Comparison of ENCODE assay signal across 9 mouse cellular contexts in genomic region chr3:75910257-75910656, GRCm38 (mm10). TPM values are rescaled to one million over a fixed set of nuclear protein-coding genes. Genes with fewer than 3 reads are reported as not detected.
DNase-seq lines count a peak whose midpoint lies in the region; ATAC-seq and TF ChIP-seq lines count a peak whose summit lies in the region.
"Had no signal": no experiment of that assay in that cellular context is flagged by ENCODE, and none has a peak within 500 bp of the region (broad histone marks: within the 10 kb centered on the region; RNA-seq: fewer than 3 reads in every experiment).

No protein-coding gene starts in this region.

- H3K4me1 ChIP-seq in embryonic facial prominence, embryonic 11.5 days (ENCODE audit: control insufficient read depth, insufficient read depth, low read length) = no peaks in the 10 kb centered on the region
- H3K4me1 ChIP-seq in embryonic facial prominence, embryonic 10.5 days = peaks cover 4% of the 10 kb centered on the region; the same call in 1 of the 2 replicates
- no peaks in the 10 kb centered on the region for H3K4me1 ChIP-seq in forebrain, postnatal 0 days (ENCODE audit: insufficient read depth)
- H3K4me1 ChIP-seq in midbrain, embryonic 13.5 days (replicated peaks) = peaks cover 15% of the 10 kb centered on the region

- H3K27me3 ChIP-seq in embryonic facial prominence, embryonic 11.5 days (ENCODE audit: control insufficient read depth, insufficient read depth, low read length) = no peaks in the 10 kb centered on the region
- no peaks in the 10 kb centered on the region for H3K27me3 ChIP-seq in embryonic facial prominence, embryonic 10.5 days (replicated peaks; ENCODE audit: low read depth, poor library complexity, severe bottlenecking)
- no peaks in the 10 kb centered on the region for H3K27me3 ChIP-seq in forebrain, postnatal 0 days (ENCODE audit: insufficient read depth, low read length)
- no peaks in the 10 kb centered on the region for H3K27me3 ChIP-seq in midbrain, embryonic 13.5 days
- H3K27me3 ChIP-seq: megakaryocyte, embryonic 14.5 days had no signal

- H3K9me3 ChIP-seq in embryonic facial prominence, embryonic 11.5 days (replicated peaks; ENCODE audit: control insufficient read depth, low read length) = no peaks in the 10 kb centered on the region
- H3K9me3 ChIP-seq in embryonic facial prominence, embryonic 10.5 days = no peaks in the 10 kb centered on the region
- no peaks in the 10 kb centered on the region for H3K9me3 ChIP-seq in forebrain, postnatal 0 days (ENCODE audit: low read length)
- H3K9me3 ChIP-seq in midbrain, embryonic 13.5 days = no peaks in the 10 kb centered on the region
- H3K9me3 ChIP-seq: megakaryocyte, embryonic 14.5 days had no signal

- no peak for TF ChIP-seq POLR2A in brain, embryonic 14.5 days (IDR thresholded peaks at IDR 0.05; ENCODE audit: borderline replicate concordance, extremely low read depth, insufficient read depth, insufficient read length, poor library complexity, severe bottlenecking)

- no peak for ATAC-seq in embryonic facial prominence, embryonic 11.5 days (replicated peaks; ENCODE audit: insufficient number of reproducible peaks, low FRiP score, low TSS enrichment, low read depth)
- peak; percentile 90 for ATAC-seq in forebrain, postnatal 0 days
- peak; percentile 79 for ATAC-seq in midbrain, embryonic 13.5 days

- TF ChIP-seq CTCF in brain, embryonic 14.5 days (IDR thresholded peaks at IDR 0.05; ENCODE audit: borderline replicate concordance, extremely low read depth, insufficient read depth, insufficient read length) = peak; percentile 57; the same call in 1 of the 2 replicates
- peak; percentile 85 for TF ChIP-seq CTCF in forebrain, postnatal 0 days (IDR thresholded peaks at IDR 0.05; ENCODE audit: low read depth)

- no peak overlapping the region for H3K9ac ChIP-seq in embryonic facial prominence, embryonic 11.5 days (replicated peaks; ENCODE audit: low read length)
- no peak overlapping the region for H3K9ac ChIP-seq in forebrain, postnatal 0 days
- H3K9ac ChIP-seq in midbrain, embryonic 13.5 days (replicated peaks) = no peak overlapping the region

- no peak overlapping the region for H3K4me3 ChIP-seq in embryonic facial prominence, embryonic 11.5 days (ENCODE audit: low read depth, low read length)
- no peak overlapping the region for H3K4me3 ChIP-seq in embryonic facial prominence, embryonic 10.5 days
- no peak overlapping the region for H3K4me3 ChIP-seq in forebrain, postnatal 0 days (ENCODE audit: low read depth, low read length)
- no peak overlapping the region for H3K4me3 ChIP-seq in midbrain, embryonic 13.5 days (replicated peaks)
- H3K4me3 ChIP-seq: megakaryocyte, embryonic 14.5 days had no signal

- DNase-seq in embryonic facial prominence, embryonic 11.5 days (ENCODE audit: low spot score) = peak; percentile 76
- DNase-seq in embryonic facial prominence, embryonic 10.5 days (ENCODE audit: low spot score) = no peak
- DNase-seq in 416B (ENCODE audit: low read depth) = peak; percentile 86
- DNase-seq in brain, embryonic 14.5 days (ENCODE audit: low read depth) = peak; percentile 91
- DNase-seq in forebrain, postnatal 0 days = peak; percentile 73
- peak; percentile 9 to 13 for DNase-seq in layer of hippocampus, adult 8-10 months (ENCODE audit: low spot score in 2 of 2)
- no peak for DNase-seq in ovary, postnatal 10 days (ENCODE audit: low spot score)

- H3K36me3 ChIP-seq in embryonic facial prominence, embryonic 11.5 days (replicated peaks; ENCODE audit: control insufficient read depth, insufficient read depth, low read depth, low read length) = no peaks in the 10 kb centered on the region
- H3K36me3 ChIP-seq in embryonic facial prominence, embryonic 10.5 days (replicated peaks) = peaks cover 18% of the 10 kb centered on the region
- no peaks in the 10 kb centered on the region for H3K36me3 ChIP-seq in forebrain, postnatal 0 days (ENCODE audit: insufficient read depth)
- peaks cover 6% of the 10 kb centered on the region; the same call in 1 of the 2 replicates for H3K36me3 ChIP-seq in midbrain, embryonic 13.5 days

- H3K27ac ChIP-seq in embryonic facial prominence, embryonic 11.5 days (replicated peaks; ENCODE audit: low read depth, low read length) = no peak overlapping the region
- H3K27ac ChIP-seq in embryonic facial prominence, embryonic 10.5 days (replicated peaks) = no peak overlapping the region
- H3K27ac ChIP-seq in forebrain, postnatal 0 days (ENCODE audit: low read depth, low read length) = no peak overlapping the region
- H3K27ac ChIP-seq in midbrain, embryonic 13.5 days = no peak overlapping the region

- WGBS in embryonic facial prominence, embryonic 11.5 days = 30% methylated on average over 4 of the region's 4 CpGs
- 38% methylated on average over 4 of the region's 4 CpGs for WGBS in embryonic facial prominence, embryonic 10.5 days
- WGBS in forebrain, postnatal 0 days = 18% methylated on average over 4 of the region's 4 CpGs
- WGBS in midbrain, embryonic 13.5 days = 23% methylated on average over 4 of the region's 4 CpGs

- H3K4me2 ChIP-seq in embryonic facial prominence, embryonic 11.5 days (ENCODE audit: low read depth, low read length) = no peak overlapping the region
- no peak overlapping the region for H3K4me2 ChIP-seq in forebrain, postnatal 0 days (ENCODE audit: low read depth)
- no peak overlapping the region for H3K4me2 ChIP-seq in midbrain, embryonic 13.5 days (replicated peaks)

RNA-seq across cellular contexts. Expression of gene Golim4, which starts 46.5 kb away (rescaled TPM):
- 36.3 and 38.8 TPM in 2 replicates for polyA plus RNA-seq in embryonic facial prominence, embryonic 11.5 days (2014; fragmentation: Nextera tagmentation; extraction: Ambion mirVana)
- 47.2 and 51.0 TPM in 2 replicates for polyA plus RNA-seq in embryonic facial prominence, embryonic 10.5 days (2016; fragmentation: Nextera tagmentation; extraction: Ambion mirVana)
- 24.9 and 25.1 TPM in 2 replicates for polyA plus RNA-seq in brain, embryonic 14.5 days (2012; rRNA removed)
- 16.3 and 24.8 TPM in 2 replicates for total RNA-seq in forebrain, postnatal 0 days (2014; rRNA removed)
- polyA plus RNA-seq in forebrain, postnatal 0 days (2015; fragmentation: Nextera tagmentation; extraction: Ambion mirVana) = 9.0 and 13.5 TPM in 2 replicates
- 10 to 100 TPM; 23.7 to 36.5 (median 31.5) TPM for total RNA-seq in layer of hippocampus, adult 8-10 months (2022)
- polyA plus RNA-seq in midbrain, embryonic 13.5 days (2015; fragmentation: Nextera tagmentation; extraction: Ambion mirVana) = 28.8 and 31.1 TPM in 2 replicates

Comparison
In these comparisons a context has a peak if more than half of its experiments do, and no peak if none do; other contexts are left out.
1. DNase-seq: peak in embryonic facial prominence, embryonic 11.5 days (single experiment), 416B (single experiment), brain, embryonic 14.5 days (single experiment), forebrain, postnatal 0 days (single experiment) and layer of hippocampus, adult 8-10 months (2 of 2); none in embryonic facial prominence, embryonic 10.5 days (single experiment) and ovary, postnatal 10 days (single experiment).